Mouse (Mus musculus) embryo, embryonic 9.5 days (tissue): ENCODE data around the gene Arhgap20.

Experiments used
- DNase-seq: peaks from one replicate; pipeline ENCODE4 v3.0.0-alpha.2; 2017; ENCODE audit errors: extremely low spot score

The Arhgap20 gene

GRCm38 (mm10) chr9:51764921-51765416, at the start of gene Arhgap20:
Arhgap20 (plus strand) TSS chr9:51765337.
- peak; percentile 83 for DNase-seq

- no peak for DNase-seq
Observed at GRCm38 (mm10) chr9:51718793-51719192, 46.3 kb upstream of the Arhgap20 start.

GRCm38 (mm10) chr9:51727960-51728359, 37.2 kb upstream of the Arhgap20 start:
- no peak for DNase-seq

- peak; percentile 15 for DNase-seq
Observed at GRCm38 (mm10) chr9:51735180-51736034, 29.7 kb upstream of the Arhgap20 start.

- no peak for DNase-seq
Observed at GRCm38 (mm10) chr9:51736750-51737368, 28.3 kb upstream of the Arhgap20 start.

- DNase-seq = no peak
Observed at GRCm38 (mm10) chr9:51738349-51738748, 26.8 kb upstream of the Arhgap20 start.

- no peak for DNase-seq
Observed at GRCm38 (mm10) chr9:51739826-51740225, 25.3 kb upstream of the Arhgap20 start.

GRCm38 (mm10) chr9:51750144-51750543, 15.0 kb upstream of the Arhgap20 start:
- no peak for DNase-seq

- no peak for DNase-seq
Observed at GRCm38 (mm10) chr9:51761003-51761402, 4.1 kb upstream of the Arhgap20 start.

GRCm38 (mm10) chr9:51764041-51764875, 879 bp upstream of the Arhgap20 start:
- DNase-seq = no peak

GRCm38 (mm10) chr9:51765417-51766174, 459 bp downstream of the Arhgap20 start:
- DNase-seq = peak; percentile 69

- DNase-seq = peak; percentile 61
Observed at GRCm38 (mm10) chr9:51766175-51767062, 1.3 kb downstream of the Arhgap20 start.

GRCm38 (mm10) chr9:51774201-51774600, 9.1 kb downstream of the Arhgap20 start:
- DNase-seq = no peak

GRCm38 (mm10) chr9:51776459-51776858, 11.3 kb downstream of the Arhgap20 start:
- no peak for DNase-seq

- DNase-seq = no peak
Observed at GRCm38 (mm10) chr9:51777180-51777579, 12.0 kb downstream of the Arhgap20 start.

GRCm38 (mm10) chr9:51779232-51779631, 14.1 kb downstream of the Arhgap20 start:
- no peak for DNase-seq

GRCm38 (mm10) chr9:51781092-51781491, 16.0 kb downstream of the Arhgap20 start:
- no peak for DNase-seq

- DNase-seq = peak; percentile 7
Observed at GRCm38 (mm10) chr9:51787380-51787779, 22.2 kb downstream of the Arhgap20 start.

GRCm38 (mm10) chr9:51788466-51788865, 23.3 kb downstream of the Arhgap20 start:
- no peak for DNase-seq

GRCm38 (mm10) chr9:51795206-51795605, 30.1 kb downstream of the Arhgap20 start:
- no peak for DNase-seq
